Mouse (Mus musculus) adrenal gland, postnatal 25 days (tissue): ENCODE measurements around the gene Mkrn3. TPM values are rescaled to one million over a fixed set of nuclear protein-coding genes. Genes with fewer than 3 reads are reported as not detected.
A peak's percentile ranks its signal among the peaks of the same experiment; 100 is the strongest.

Source experiments
- DNase-seq: peaks from one replicate; pipeline ENCODE4 v3.0.0; 2021; ENCODE audit warnings: mixed read lengths
- total RNA-seq: library from RNA; stranded (reverse); gene quantifications from 2 replicates; pipeline ENCODE4 v1.2.3, GENCODE M21; 2021

Mkrn3 gene
- total RNA-seq, 1 experiment from 2014 or later: 1.9 TPM

- no peak for DNase-seq
Measured at GRCm38 (mm10) chr7:62377313-62377712, 42.6 kb downstream of the Mkrn3 start.

- DNase-seq: peak; percentile 36
Measured at GRCm38 (mm10) chr7:62376510-62377304, 43.2 kb downstream of the Mkrn3 start, which contains the start of gene Magel2. Gene Magel2 (plus strand): TSS chr7:62377010.

DNA sequence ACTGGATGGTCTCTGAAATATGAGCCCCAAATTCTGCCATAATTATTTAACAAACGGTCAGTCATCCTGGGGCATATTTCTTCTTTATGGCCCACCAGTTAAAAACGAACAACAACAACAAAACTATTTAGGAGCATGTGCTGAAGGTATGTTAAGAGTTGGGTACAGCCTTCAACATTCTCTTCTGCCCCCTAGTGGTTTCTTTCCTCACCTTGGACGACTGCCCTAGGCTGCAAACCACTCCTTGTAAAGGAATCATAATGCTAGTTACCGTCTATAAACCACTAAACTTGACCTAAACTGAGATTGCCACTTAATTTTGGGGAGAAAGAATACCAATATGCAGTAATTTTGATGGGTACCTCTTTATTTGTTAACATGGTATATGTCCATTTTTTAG, 44.3 kb downstream of the Mkrn3 start:
- no peak for DNase-seq

Other genes starting within 250 kb of the Mkrn3 start
- 64.2 and 76.2 TPM in 2 replicates for gene Ndn, start 73.6 kb downstream of the Mkrn3 start, total RNA-seq
- gene Magel2, start 43.1 kb downstream of the Mkrn3 start, total RNA-seq: 3.0 and 3.8 TPM in 2 replicates
- gene Peg12, start 44.4 kb upstream of the Mkrn3 start, total RNA-seq: 2.0 and 3.1 TPM in 2 replicates